ENCODE assay signal across 8 mouse cellular contexts in genomic region chr8:83862439-83863268, GRCm38 (mm10). TPM values are rescaled to one million over a fixed set of nuclear protein-coding genes. Genes with fewer than 3 reads are reported as not detected.
DNase-seq lines count a peak whose midpoint lies in the region; ATAC-seq lines count a peak whose summit lies in the region.

No protein-coding gene starts in this region.

- DNase-seq in heart, embryonic 10.5 days (ENCODE audit: low spot score) = peak; percentile 78
- no peak for DNase-seq in heart, adult 8-10 months (ENCODE audit: low spot score)
- peak; percentile 39 for DNase-seq in brain, adult 2 months (ENCODE audit: low read depth, low spot score)
- DNase-seq in hindbrain, embryonic 14.5 days (ENCODE audit: low spot score) = no peak
- no peak for DNase-seq in B cell, adult 2 months
- no peak for DNase-seq in ovary, postnatal 10 days (ENCODE audit: low spot score)

- no peaks in the 10 kb centered on the region for H3K36me3 ChIP-seq in heart, embryonic 10.5 days
- H3K36me3 ChIP-seq in hindbrain, embryonic 14.5 days (replicated peaks; ENCODE audit: control insufficient read depth, insufficient read depth) = no peaks in the 10 kb centered on the region
- no peaks in the 10 kb centered on the region for H3K36me3 ChIP-seq in midbrain, embryonic 12.5 days

- H3K4me2 ChIP-seq in hindbrain, embryonic 14.5 days (replicated peaks) = peak overlapping the region; percentile 46
- peak overlapping the region; percentile 53 for H3K4me2 ChIP-seq in midbrain, embryonic 12.5 days (replicated peaks)

- WGBS in heart, embryonic 10.5 days = 5% methylated on average over 24 of the region's 24 CpGs
- WGBS in hindbrain, embryonic 14.5 days = 8% methylated on average over 24 of the region's 24 CpGs
- WGBS in midbrain, embryonic 12.5 days = 8% methylated on average over 24 of the region's 24 CpGs

- H3K9ac ChIP-seq in hindbrain, embryonic 14.5 days = peak overlapping the region; percentile 38; the same call in 1 of the 2 replicates
- H3K9ac ChIP-seq in midbrain, embryonic 12.5 days (replicated peaks) = peak overlapping the region; percentile 29

- peak overlapping the region; percentile 59 for H3K4me3 ChIP-seq in heart, embryonic 10.5 days
- peak overlapping the region; percentile 18 for H3K4me3 ChIP-seq in hindbrain, embryonic 14.5 days (replicated peaks; ENCODE audit: low read length)
- H3K4me3 ChIP-seq in midbrain, embryonic 12.5 days = peak overlapping the region; percentile 24

- H3K27me3 ChIP-seq in heart, embryonic 10.5 days (ENCODE audit: insufficient read depth, poor library complexity, severe bottlenecking) = no peaks in the 10 kb centered on the region
- no peaks in the 10 kb centered on the region for H3K27me3 ChIP-seq in hindbrain, embryonic 14.5 days (ENCODE audit: control insufficient read depth, insufficient read depth, low read length)
- H3K27me3 ChIP-seq in midbrain, embryonic 12.5 days = peaks cover 4% of the 10 kb centered on the region

- peaks cover 9% of the 10 kb centered on the region for H3K4me1 ChIP-seq in heart, embryonic 10.5 days
- H3K4me1 ChIP-seq in hindbrain, embryonic 14.5 days (replicated peaks; ENCODE audit: control insufficient read depth, insufficient read depth, low read length) = peaks cover 8% of the 10 kb centered on the region; the same call in 1 of the 2 replicates
- peaks cover 9% of the 10 kb centered on the region for H3K4me1 ChIP-seq in midbrain, embryonic 12.5 days

- H3K9me3 ChIP-seq in heart, embryonic 10.5 days = no peaks in the 10 kb centered on the region
- no peaks in the 10 kb centered on the region for H3K9me3 ChIP-seq in hindbrain, embryonic 14.5 days (ENCODE audit: control insufficient read depth, low read length)
- no peaks in the 10 kb centered on the region for H3K9me3 ChIP-seq in midbrain, embryonic 12.5 days

- peak overlapping the region; percentile 76 for H3K27ac ChIP-seq in heart, embryonic 10.5 days
- H3K27ac ChIP-seq in hindbrain, embryonic 14.5 days = no peak overlapping the region
- no peak overlapping the region for H3K27ac ChIP-seq in midbrain, embryonic 12.5 days (replicated peaks)

- ATAC-seq in hindbrain, embryonic 14.5 days (ENCODE audit: low FRiP score) = no peak
- ATAC-seq in midbrain, embryonic 12.5 days (ENCODE audit: low FRiP score, low read depth) = no peak
- ATAC-seq in frontal cortex, adult (ENCODE audit: low TSS enrichment) = no peak

RNA-seq across cellular contexts. Expression of gene Adgrl1, which starts 37.3 kb away (rescaled TPM):
- 8.5 and 12.0 TPM in 2 replicates for polyA plus RNA-seq in heart, embryonic 10.5 days (2016; fragmentation: Nextera tagmentation; extraction: Ambion mirVana)
- 10 to 100 TPM; 10.8 to 17.6 (median 14.2) TPM for total RNA-seq in heart, adult 8-10 months (2022)
- 67.1 and 72.0 TPM in 2 replicates for polyA plus RNA-seq in hindbrain, embryonic 14.5 days (2014; fragmentation: Nextera tagmentation; extraction: Ambion mirVana)
- polyA plus RNA-seq in midbrain, embryonic 12.5 days (2016; fragmentation: Nextera tagmentation; extraction: Ambion mirVana) = 30.2 and 30.4 TPM in 2 replicates

Comparison
In these comparisons a context has a peak if more than half of its experiments do, and no peak if none do; other contexts are left out.
1. DNase-seq: peak in heart, embryonic 10.5 days (single experiment) and brain, adult 2 months (single experiment); none in heart, adult 8-10 months (single experiment), hindbrain, embryonic 14.5 days (single experiment), B cell, adult 2 months (0 of 2) and ovary, postnatal 10 days (single experiment).
2. Peak in every context shown above with its lines, with median percentiles within 50 percentile points of each other: H3K4me3 ChIP-seq.